Mouse (Mus musculus): Measurements from ENCODE around the gene Zfp704.

Gene Zfp704

DNA sequence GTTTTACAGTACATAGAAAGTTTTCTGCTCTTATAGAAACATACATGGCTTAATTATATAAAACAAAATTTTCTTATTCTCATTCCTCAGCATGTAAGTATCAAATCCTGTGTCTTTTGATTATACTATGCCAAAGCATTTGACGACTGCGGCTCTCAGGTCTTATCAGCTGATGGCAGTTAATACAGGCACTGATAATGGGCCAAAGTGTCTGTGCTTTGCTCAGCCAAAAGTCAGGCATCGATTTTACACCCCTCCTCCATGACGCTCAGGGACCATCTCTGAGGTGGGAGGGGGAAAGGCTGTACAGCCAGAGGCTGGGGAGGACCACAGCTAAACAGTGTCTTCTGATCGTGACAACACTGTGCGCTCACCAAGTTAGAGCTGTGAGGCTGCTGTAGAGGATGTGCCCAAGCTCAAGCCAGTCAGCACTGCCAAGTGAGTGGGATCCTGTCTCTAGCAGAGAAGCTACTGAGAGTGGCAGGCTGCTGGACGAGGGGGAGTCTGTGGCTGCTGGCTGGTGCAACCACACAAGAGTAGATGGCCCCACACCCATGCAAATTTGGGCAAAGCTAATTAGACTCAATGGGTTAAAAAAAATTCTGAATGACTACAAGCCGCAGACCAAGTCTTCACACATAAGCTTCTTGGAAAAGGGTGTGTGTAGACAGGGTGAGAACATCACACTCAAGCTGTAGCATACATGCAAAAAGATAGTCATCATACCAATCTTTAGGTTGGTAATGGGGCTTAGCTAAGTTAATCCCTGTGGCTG is 155.1 kb downstream of the Zfp704 start:
- no peak for DNase-seq

GRCm38 (mm10) chr3:9450521-9450920 is 159.4 kb downstream of the Zfp704 start:
- DNase-seq, result no peak

GRCm38 (mm10) chr3:9449261-9450007 is 160.5 kb downstream of the Zfp704 start:
- DNase-seq, result no peak

DNA sequence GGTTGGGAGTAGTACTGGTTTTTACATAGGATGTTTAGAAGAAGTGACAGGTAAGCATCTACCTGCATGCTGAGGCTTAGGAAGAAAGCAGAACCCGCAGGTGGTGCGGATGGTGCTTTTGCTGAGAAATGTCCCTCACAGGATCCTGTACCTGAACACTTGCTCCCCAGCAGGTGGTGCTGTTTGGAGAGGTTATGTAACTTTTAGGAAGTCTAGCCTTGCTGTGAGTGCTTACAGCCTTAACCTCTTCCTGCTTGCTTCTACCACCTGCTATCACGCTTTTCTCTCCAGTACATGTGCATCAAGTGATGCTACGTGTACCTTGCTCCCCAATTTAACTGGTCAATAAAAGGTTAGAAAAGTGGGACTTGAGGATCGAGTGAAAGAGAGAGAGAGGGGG is 161.3 kb downstream of the Zfp704 start:
- no peak for DNase-seq

GRCm38 (mm10) chr3:9444558-9444957 is 165.3 kb downstream of the Zfp704 start:
- DNase-seq, result no peak

GRCm38 (mm10) chr3:9443981-9444380 is 165.9 kb downstream of the Zfp704 start:
- no peak for DNase-seq

GRCm38 (mm10) chr3:9443476-9443875 is 166.4 kb downstream of the Zfp704 start:
- DNase-seq, result no peak

DNA sequence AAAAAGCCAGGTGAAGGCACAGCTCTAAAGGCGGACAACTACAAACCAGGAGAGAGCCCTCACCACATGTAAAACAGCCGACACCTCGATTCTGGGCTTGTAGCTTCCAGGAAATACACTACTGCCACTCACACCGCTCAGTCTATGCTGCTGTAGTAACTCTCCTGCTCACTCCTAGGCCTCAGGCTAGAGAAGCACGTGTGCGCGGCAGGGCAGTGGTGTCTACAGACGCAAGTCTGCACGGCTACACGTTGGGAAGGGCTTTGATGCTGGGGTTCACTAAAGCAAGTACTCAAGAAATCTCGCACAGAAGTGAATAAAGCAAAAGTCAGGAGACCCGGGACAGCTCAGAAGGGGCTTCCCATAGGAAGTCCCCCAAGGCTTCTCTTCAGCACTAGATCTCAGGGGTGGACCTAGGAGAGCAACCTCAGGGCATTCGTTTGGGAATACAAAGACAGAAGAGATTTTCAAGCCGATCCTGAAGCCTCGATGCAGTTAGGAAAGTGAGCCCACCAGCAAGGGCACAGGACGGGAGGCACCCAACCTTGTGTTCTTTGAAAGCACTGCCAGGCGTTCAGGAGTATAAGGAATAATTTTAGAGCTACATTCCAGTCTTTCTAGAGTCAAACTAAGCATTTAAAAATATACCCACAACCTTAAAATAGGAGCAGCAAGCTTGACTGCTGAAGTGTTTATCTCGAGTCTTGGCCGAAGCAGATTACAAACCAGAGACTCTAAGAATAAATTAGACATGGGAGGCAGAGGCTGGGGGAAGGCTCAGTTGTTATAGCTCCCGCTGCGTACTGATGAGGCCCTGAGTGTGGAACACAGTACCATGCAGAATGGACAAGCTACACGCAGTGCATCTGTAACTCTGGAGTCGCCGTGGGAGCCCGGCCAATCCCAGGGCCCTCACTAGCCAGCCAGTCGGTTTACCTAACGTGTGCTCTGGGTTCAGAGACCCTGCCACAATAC is 168.0 kb downstream of the Zfp704 start:
- DNase-seq, result peak; percentile 26

DNA sequence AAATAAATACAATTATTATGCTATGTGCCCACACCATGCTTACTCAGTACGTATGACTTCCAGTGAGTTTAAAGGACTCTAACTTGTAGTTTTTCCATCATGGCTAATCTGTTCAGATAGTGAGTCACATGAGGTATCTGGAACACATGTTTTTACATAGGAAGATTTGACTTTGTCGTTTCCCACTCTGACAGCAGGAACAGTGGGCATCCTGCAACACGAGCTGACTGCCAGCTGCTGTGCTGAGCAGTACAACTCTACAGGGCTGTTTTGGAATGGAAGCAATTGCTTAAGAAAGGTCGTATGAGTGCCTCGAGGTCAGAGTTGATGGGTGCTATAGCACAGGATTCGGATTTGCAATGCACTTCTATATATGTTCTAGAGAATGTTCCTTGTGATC is 169.4 kb downstream of the Zfp704 start:
- DNase-seq, result no peak

DNA sequence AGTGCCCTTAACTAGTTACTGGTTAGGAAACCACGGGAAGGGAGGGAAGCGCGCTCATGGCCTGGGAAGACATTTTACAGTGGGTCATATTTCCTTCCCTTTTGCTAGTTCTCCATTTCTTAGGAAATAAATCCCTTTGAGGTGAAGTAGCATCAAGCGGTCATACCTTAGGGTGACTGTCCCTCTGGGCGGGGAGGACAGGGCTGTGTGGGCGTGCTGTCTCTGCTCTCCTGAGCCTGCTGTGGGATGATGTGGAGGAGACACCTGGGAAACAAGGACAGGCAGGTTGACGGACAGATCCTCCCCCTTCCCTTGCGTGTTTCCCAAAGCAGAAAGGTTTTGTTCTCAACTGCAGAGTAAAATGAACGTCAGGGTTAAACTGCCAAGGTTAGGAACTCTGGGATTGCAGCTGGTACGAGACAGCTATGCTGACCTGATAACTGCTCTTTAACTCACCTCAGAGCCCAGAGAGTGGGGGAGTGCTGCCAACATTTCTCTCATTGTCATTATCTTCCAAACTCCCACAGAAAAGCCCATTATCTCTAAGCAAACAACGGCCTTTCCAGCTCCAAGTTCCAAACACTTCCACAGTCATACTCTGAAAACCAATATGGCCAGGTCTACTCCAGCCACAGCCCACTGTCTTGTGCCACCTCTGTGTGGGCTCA is 170.1 kb downstream of the Zfp704 start:
- no peak for DNase-seq

- DNase-seq, result no peak
Observed at GRCm38 (mm10) chr3:9436256-9436655, 173.6 kb downstream of the Zfp704 start.

DNA sequence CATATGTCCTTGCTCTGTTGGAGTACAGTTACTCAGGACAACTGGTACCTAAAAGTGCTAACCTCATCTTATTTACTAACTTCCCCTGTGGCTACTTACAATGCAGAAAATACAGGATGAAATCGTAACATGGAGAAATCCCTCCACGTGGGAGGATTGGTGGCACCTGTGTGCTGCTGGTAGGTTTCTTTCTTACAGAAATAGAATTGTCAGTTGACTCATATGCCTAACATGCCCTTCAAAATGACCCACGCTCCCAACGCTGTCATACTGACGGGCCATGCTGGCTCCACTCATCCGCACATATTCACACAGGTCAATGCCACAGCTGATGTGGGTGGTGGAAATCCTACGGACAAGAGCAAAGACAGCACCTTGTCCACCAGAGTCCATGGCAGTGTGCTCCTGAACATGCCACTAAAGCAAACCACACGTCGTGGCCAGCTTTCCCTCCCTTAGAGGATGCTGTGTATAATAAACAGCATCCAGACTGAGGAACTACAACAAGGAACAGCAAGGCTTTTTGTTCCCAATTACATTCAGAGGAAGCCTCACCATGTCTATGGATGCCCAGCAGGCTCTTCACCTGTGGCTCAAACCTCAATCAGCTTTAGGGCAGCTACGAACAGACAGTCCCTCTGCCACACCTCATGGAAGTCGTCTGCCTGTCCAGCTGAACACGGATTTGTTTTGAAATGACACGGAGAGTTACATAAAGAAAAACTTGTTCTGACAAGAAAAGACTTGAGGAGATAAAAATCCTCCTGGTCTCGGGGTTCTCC is 175.3 kb downstream of the Zfp704 start:
- DNase-seq, result no peak

DNA sequence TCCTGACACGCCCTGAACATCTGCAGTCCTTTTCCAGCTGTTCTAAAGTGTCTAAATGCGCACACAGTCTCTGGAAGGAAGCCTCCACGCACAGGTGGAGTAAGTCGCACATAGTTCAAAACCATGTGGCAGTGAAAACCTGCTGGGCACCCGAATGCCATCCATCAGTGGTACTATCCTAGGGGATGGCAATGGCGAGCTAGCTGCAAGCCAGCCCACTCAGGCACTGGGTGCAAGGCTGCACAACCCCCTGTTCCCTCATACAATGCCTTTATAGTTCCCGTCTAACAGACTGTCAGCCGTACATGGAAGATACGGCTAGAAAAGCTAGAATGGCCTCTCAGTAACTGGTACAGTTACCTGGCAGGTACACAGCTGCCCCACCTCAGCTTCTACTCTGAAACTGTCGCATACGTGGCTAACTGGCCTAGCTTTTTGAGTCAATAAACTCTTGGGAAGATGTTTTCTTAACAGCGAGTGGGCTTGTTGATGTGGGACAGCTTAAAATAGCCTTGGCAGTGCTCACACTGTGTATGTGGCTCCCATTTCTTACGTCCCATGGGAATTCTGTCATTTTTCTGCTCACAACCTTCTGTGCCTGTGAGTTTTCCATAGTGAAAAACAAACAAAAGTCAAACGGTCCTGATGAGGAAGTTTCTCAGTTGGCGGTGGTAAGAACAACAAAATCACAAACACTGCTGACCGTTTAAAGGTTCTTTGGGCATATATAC is 176.9 kb downstream of the Zfp704 start:
- DNase-seq, result no peak

- DNase-seq, result no peak
Observed at GRCm38 (mm10) chr3:9432226-9432625, 177.7 kb downstream of the Zfp704 start.

- DNase-seq, result no peak
Observed at GRCm38 (mm10) chr3:9429946-9430345, 179.9 kb downstream of the Zfp704 start.

DNA sequence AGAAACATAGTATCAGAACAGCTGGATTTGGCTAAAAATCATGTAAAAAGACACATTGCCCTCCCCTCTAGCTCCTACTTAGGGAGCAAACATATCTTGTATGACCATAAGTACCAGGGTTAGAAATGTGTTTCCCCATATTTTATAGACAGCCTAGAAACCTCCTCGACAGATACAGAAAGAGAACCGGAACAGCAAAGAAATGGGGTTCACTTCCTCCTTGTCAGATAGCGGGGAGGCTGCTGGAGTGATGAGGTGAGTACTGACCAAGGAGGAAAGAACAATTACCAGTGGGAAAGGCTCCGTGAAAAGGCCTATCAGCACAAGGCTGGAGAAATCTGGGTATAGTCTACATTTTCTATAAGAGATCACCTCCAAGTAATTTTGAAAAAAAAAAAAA is 182.1 kb downstream of the Zfp704 start:
- DNase-seq, result no peak

- DNase-seq, result no peak
Observed at GRCm38 (mm10) chr3:9425661-9426060, 184.2 kb downstream of the Zfp704 start.

DNA sequence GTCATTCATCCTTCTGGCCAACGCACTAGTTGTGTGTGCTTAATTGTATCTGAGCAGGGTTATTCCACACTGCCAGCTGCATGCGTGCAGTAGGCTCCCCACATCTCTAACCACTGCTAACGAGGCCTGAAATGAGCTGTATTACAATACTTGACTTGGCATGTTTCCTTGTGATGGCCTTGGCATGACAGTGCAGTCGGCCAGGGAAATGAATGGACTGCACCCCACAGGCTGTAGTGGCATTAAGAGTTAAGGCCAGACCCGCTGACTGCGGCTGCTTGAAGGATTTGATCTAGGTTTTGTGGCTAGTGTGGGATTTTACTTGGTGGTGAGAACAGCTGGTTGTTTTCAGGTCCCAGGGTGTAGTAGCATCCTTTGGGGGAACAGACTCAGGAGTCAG is 185.2 kb downstream of the Zfp704 start:
- no peak for DNase-seq

GRCm38 (mm10) chr3:9423669-9424068 is 186.2 kb downstream of the Zfp704 start:
- DNase-seq, result no peak

- DNase-seq, result no peak
Observed at GRCm38 (mm10) chr3:9408896-9409295, 201.0 kb downstream of the Zfp704 start.

DNA sequence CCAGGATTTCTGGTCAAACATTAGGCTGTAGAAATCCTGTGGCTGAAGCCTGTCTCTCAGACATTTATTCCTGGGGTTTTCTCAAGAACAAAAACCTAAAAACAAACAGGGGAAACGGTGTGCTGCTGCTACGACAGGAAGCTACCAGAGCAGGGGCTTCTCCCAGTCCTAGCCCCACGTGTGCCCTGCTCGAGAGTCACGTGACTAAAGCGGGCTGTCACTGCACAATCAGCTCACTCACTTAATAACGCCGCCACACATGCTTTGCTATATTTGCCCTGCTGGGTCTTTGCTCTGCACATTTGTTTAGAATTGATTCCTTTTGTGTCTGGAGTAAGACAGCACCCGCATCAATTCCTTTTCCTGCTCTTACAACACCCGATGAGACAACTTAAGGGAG is 202.1 kb downstream of the Zfp704 start:
- DNase-seq, result no peak
